Mouse (Mus musculus) megakaryocyte, embryonic 14.5 days (primary cell): ENCODE results near the gene Plxna1.

Experiments used
- FLI1 ChIP-seq: IDR thresholded peaks from 2 replicates; pipeline ENCODE4 v1.6.1; 2012; ENCODE audit warnings: low read length, inconsistent platforms, mixed read lengths
- GATA1 ChIP-seq: IDR thresholded peaks from 3 replicates; pipeline ENCODE4 v1.6.1; 2012; ENCODE audit warnings: mixed read lengths, low read length, inconsistent platforms, borderline replicate concordance

DNA sequence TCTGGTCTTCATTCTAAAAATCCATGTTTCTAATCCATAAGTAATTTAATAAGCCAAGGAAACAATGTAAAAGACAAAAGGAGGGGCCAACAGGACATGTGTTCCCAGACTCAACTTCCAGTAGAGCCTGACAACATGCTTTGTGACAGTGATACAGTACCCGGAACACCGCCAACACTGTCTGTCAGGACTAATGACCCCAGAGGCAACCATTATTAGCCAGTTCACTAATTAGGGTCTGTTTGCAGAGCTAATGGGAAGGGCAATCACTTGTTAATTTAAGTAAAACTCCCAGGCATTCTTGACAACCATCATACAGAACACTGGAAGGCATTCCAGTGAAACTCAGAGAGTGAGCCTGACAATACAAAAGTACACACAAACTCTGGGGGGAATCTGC, 40.0 kb upstream of the Plxna1 start:
- TF ChIP-seq GATA1 (no peak), FLI1 (no peak)
